Mouse (Mus musculus) induced T-regulatory cell, adult 2 months (primary cell): ENCODE results near the gene Hypk.

Experiments
- DNase-seq: peaks from one replicate; pipeline ENCODE4 v3.0.0-alpha.2; 2012; ENCODE audit warnings: low read depth

Hypk gene

DNA sequence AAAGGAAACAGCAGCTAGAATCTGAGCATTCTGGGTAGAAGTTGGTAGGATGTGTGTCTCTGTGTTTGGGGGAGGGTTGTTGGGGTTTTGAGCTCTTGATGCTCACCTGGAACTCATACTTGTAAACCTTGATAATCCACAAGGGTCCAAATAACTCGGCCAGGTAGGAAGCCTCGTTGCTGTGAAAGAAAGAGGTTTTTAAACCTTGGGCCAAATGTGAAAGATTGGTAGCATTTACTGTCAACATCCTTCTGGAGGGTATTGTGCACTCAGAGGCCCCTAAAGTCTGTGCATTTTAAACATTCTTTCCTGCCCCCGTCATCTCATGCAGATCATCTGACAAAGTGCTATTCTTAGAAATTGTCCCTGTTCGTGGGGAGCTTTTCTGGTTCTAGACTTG lies at the start of gene Hypk:
TSS of gene Hypk (plus strand) at position 301 of the 400 bp plus-strand sequence.
- DNase-seq, result no peak

DNA sequence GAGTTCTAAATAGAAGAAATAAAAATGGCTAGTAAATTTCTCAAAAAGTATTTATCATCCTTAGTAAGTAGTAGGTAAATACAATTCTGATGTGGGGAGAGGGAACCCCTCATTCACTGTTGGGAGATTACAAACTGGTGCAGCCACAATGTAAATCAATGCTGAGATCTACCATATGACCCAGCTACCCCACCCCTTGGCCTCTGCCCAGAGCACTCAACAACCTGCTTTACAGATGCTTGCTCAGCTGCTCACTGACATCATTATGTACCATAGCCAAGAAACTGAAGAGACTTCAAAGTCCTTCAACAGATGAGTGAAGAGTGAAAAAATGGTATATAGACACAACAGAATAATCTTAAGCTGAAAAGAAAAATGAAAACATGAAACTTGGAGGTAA lies 49.8 kb upstream of the Hypk start:
- DNase-seq, result no peak

DNA sequence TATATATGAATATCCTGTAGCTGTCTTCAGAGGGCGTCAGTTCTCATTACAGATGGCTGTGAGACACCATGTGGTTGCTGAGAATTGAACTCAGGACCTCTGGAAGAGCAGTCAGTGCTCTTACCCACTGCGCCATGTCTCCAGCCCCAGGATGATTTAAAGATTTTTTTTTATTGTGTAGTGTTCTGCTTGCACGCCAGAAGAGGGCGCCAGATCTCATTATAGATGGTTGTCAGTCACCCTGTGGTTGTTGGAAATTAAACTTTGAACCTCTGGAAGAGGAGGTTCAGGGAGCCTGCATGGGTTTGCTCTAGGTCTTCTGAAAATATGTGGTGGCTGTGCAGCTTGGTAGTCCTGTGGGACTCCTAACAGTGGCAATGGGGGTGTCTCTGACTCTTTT lies 44.9 kb upstream of the Hypk start:
- DNase-seq, result peak; percentile 89

DNA sequence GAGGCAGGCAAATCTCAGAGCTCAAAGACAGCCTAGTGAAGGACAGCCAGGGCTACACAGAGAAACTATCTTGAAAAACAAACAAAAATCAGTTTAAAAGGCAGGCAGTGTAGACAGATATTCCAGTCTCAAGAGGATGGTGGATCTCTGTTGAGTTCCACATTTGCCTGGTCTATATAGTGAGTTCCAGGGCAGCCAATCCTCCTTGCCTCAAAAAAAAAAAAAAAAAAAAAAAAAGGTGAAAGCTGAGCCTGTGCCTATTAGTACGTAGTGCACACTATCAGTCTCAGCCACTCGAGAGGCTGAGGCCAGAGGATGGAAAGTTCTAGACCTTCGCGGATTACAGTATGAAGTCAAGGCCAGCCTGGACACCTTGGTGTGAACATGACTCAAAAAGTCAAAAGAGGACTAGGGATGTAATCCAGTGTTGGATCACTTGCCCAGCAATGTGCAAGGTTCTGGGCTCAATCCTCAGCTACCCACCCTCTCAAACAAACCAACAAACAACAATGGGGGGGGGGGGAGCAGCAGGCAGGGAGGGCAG lies 40.2 kb upstream of the Hypk start:
- DNase-seq, result no peak

DNA sequence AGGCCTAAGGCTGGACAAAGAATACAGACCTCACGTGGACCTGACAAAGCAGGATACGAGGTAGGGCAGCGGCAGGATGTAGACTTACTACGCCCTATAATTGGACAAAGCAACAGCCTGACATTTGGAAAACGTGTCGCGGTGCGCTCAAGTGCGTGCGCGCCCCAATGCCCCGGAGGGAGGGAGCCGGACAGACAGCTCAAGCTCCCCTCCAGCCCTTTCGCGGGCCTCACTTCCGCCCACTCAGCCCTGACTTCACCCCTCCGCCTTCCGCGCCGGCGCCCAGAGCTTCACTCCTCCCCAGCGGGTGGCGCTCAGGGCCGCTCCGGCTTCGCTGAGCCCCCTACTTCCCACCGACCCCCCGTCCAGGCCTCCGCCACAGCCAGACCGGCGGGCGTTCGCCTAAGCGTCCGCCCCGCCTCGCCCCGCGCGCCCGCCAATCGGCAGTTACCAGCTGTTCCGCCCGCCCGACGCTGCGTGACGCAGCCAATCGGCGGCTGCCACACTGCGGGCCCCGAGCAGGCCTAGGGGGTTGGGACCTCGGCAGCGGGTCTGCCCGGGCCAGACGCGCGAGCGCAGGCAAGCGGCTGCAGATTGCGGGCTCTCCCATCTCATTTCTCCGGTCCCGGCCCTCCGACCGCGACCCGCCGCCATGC lies 39.6 kb upstream of the Hypk start, which contains the start of the genes Pdia3 and Catsper2:
TSS of gene Pdia3 (plus strand) at position 389 of the 656 bp plus-strand sequence.
TSS of gene Catsper2 (minus strand) at position 406 of the 656 bp plus-strand sequence.
- DNase-seq, result peak; percentile 93

DNA sequence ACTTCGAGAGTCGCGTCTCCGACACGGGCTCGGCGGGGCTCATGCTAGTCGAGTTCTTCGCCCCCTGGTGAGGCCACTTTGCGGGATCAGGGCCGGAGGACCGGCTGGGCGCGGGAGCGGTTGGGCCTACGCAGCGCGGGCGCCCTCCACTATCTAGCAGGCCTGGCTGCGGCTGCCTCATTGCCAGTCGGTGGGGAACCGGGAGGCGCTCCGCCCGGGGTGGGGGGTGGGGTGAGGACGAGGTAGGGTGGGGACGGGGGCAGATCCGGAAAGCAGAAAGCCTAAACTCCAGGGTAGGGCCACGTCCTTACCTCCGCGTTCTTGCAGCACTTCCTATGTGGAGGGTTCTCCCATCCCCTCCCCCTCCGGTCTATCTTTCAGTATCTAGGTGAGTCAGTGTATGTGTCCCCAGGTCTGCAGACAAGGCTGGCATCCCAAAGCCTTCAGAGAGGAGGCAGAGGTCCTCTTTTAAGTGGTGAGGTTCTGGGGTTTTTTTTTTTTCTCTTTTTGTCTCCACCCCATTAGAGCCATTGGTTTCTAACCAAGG lies 38.9 kb upstream of the Hypk start:
- peak; percentile 88 for DNase-seq

DNA sequence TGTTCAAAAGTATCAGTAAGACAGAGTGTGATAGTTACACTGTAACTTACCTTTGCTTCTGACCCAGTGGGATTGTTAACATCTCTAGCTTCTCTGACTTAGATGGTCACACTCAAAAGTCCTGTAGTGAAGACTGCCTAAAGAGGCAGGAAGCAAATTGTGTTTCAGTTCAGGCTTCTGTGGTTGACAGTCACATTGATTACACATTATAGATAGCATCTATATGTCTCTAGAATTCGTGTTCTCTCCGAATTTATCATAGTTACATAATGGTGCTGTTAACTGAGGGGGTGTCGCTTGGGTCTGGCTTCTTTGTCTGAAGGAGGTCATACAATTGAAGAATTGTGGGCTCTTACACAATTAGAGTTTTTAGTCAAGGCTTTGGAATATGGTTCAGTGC lies 38.0 kb upstream of the Hypk start:
- peak; percentile 63 for DNase-seq

DNA sequence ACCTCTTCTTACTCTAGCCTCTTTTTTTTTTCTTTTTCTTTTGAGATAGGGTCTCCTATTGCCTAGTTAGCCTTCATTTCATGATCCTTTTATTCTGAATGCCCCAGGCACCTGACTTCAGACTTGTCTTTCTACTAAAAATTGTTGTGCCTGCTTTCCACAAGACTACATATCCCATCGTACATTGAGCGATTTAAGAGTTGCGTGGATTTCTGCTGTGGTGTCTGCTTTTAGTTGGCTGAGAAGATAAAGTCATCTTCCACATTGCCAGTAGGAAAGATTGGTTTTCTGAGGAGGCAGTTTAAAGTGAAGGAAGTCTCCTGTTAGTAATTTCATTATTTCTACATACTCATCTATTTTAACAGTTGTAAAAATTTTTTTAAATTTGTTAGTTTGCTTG lies 37.5 kb upstream of the Hypk start:
- DNase-seq, result no peak

DNA sequence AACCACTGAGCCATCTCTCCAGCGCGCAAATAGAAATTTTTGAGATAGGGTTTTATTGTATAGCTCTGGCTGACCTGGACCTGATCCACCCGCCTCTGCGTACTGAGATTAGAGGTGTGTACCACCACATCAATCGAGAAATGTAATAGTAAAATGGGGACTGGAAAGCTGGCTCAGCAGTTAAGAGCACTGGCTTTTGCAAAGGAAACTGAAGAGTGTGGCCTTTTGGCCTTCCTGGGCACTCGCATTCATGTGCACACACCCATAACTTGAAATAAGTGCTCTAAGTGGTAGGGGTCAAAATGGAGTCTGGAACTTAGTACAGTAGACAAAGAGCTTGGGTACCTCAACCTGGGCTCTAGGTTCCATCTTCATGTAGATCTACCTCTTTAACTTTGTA lies 36.7 kb upstream of the Hypk start:
- peak; percentile 61 for DNase-seq

DNA sequence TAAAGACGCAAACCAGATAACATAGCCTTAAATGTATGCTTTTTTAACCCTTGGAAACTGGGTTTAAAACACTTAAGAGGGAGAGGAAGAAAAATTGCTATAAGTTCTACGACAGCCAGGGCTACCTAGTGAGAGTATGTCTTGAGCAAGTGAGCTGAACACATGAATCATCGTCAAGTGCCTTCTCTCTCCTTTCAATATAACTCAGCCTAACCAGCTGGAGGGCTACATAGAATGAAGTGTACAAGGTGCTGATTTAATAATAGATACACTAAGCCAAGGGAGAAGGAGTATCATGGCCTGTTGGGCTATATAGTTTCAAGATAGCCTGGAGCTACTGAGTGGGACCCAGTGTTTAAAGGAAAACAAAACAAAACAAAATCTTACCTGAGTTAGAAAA lies 34.6 kb upstream of the Hypk start:
- DNase-seq, result no peak

DNA sequence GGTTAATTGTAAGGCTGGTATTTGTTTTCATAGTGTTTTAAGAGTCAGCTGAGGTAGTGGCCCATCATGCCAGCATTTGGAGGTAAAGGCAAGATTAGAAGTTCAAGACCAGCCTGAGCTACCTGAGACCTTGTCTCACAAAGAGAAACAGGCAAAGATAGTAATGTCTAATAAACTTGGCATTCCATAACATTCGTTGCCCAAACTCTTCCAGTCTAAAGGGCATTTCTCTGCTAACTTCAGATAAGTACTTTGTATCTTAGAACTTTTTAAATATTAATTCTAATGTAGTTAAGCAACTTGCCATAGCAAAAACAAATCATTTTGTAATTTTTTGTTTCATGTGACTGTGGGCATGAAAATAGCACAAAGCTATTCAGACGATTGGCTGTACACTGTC lies 29.9 kb upstream of the Hypk start:
- DNase-seq, result no peak

DNA sequence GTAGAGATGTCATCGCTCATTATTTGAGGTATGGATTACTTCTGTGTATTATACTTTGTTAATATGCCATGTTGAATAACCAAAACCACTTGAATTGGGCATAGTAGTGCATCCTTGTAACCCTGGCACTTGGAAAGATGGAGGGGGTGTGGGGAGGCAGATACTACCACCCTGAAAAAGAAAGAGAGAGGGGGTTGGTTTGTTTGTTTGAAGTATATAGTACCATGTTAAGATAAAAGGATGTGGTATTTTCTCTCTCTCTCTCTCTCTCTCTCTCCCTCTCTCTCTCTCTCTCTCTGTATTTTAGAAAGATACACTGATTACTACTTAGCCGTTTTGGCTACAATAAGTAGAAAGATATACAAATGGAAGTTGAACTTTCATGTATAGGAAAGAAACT lies 27.2 kb upstream of the Hypk start:
- no peak for DNase-seq

DNA sequence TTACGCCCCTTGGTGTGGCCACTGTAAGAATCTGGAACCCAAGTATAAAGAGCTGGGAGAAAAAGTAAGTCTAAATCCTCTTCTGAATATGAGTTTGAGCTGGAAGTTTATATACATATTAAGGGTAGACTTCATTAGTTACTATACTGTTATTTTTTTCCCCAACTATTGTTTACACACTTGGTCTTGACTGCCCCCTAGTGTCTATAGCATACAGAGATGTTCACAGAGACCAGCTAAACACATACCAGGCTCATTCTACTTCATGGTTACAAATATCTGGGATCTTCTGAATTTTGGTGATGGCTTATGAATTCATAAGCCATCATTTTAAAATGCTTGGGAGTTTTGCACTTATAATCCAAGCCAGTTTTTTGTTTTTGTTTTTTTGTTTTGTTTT lies 18.2 kb upstream of the Hypk start:
- DNase-seq, result peak; percentile 80

DNA sequence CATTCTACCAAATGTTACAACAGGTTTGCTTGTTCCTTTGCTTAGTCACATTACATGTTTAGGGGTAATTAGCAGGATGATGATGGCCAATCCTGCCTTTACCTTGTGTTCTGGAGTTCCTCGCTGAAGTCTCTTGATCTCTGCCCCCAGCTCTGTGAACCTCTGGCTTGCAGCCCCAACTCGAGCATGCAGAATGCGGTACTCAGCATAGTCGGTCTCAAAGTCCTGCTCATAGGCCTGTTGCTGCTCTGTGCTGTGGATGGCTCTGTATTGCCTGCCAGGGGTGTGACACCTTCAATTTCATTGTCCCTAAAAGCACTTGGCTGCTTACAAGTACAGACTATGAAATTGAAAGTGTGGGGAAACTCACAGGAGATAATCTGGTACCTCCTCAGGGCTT lies 13.3 kb upstream of the Hypk start:
- DNase-seq, result no peak

DNA sequence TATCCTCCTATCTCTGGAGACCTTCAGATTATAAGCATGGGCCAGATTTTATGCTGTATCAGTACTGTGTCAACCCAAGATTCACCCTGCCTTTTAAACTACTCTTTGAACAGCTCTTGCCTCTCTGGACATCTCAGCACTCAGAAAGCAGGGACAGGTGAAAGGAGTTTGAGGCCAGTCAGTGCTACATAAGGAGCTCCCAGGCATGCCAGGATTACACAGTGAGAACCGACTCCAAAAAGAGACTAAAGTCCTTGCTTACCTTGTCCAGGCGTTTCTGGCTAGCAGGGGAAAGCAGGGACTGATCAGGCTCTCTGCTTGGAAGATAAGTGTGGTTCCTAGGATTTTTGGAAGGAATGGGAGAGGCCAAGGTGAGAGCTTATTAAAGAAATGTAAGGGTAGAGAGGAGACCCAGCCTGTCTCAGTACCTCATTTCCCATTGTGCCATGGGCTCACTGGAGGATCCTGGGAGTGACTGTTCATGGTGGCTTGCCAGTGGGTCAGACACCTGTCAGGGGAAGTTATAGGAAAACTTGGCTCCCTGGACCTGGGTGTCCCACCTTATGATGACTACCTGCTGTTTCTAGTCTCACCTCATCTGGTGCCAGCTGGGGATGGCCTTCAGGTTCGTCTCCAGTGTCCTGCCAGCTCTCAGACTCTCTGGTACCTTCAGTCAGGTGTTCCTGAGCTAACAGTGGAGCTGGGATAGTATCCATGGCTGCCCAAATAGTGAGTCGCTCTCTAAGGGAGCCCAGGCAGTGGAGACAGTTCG lies 12.1 kb upstream of the Hypk start:
- no peak for DNase-seq

DNA sequence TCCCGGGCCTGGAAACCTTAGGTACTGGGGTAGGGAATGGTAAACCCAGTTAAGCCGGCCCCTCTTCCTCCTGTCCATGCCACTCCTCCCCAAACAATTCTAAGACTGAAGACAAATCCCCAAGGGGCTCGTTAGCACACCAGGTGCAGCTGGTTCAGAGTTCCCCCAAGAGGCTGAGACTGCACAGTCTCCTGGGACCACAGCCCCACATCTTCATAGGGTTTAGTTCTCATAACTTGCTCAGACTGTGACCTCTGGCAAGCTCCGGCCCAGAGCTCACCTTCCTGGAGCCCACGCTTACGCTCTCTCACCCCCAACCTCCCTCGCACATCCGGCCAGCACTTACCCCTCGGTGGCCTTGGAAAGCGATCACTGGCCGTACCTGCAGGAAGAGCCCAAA lies 11.3 kb upstream of the Hypk start:
- no peak for DNase-seq

DNA sequence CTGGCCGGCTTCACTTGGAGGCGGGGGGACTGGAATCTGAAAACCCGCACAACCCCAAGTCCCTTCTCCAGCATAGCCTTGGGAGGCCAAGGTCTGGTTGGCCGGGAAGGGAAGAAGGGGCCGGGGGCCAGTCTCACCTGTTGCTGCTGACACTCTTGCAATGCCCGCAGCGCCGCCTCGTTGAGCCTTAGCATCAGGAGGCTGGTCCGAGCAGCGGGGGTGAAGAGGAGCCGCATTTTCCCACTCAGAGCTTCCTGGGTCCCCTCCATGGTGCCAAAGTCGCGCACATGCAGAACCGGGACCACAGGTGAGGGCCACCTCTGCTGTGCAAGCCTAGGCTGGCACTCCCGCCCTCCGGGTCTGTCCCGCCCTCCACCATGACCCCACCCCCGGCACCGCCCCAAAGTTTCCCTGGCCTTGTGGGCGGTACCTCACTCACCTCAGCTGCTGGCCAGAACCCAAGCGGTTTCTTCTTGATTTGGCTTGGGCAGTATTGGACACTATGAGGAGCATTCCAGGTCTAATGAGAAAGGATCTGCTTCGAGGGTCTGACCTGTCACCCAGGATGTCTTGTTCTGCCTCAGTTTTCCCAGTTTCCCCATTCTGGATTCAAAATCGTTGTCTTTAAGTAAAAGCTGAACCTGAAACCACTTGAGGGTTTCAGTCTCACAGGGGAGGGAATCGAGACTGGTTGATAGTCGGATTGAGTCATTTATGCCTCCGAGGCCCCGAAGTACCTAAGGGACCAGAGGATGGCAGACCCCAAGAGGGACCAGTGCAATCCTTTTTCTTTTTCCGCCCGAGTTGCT lies 10.6 kb upstream of the Hypk start:
- peak; percentile 92 for DNase-seq

DNA sequence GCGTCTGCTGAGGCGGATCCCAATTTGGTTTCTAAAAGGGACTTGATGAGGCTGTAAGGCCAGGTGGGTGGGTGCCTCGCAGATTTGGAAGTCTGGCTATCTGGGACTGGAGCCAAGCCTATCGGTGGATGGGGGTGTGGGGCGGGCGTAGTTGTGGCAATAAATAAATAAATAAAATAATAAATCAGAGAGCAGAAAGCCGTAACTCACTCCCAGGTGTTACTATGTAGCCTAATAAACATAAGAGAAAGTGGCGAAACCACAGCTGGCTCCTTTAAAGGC lies 10.1 kb upstream of the Hypk start:
- DNase-seq, result no peak

DNA sequence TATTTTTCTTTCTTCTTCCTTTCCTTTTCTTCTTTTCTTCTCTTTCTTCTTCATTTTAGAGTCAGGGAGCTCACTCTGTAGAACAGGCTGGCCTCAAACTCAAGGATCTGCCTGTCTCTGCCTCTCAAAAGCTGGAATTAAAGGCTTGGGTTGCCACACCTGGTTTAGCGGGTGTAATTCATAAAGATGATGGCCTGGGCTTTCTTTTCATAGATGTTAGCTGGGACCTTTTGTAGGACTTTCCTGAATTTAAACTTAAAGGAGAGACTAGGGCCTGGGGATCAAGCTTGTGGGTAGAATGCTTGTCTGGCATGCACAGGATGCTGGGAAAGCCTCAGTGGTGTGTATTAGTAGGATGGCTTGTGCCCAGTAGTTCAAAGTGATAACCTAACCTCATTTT lies 8.9 kb upstream of the Hypk start, which contains the start of gene Ell3:
TSS of gene Ell3 (minus strand) at position 101 of the 400 bp plus-strand sequence.
- DNase-seq, result no peak

DNA sequence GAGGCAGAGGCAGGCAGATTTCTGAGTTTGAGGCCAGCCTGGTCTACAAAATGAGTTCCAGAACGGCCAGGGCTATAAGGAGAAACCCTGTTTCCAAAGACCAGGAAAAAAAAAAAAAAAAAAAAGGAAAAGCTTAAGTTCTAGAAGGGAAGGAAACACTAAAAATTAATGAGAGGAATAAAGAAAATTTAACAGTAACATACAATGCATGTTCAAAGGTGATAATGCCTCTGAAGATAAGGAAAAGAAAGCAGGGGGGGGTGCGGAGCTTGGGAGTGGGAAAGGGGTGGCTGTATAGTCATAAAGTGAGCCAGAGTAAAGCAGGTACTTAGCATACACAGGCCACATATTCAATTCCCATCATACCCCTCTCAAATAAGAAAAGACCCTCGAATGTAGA lies 8.0 kb upstream of the Hypk start:
- DNase-seq, result no peak

DNA sequence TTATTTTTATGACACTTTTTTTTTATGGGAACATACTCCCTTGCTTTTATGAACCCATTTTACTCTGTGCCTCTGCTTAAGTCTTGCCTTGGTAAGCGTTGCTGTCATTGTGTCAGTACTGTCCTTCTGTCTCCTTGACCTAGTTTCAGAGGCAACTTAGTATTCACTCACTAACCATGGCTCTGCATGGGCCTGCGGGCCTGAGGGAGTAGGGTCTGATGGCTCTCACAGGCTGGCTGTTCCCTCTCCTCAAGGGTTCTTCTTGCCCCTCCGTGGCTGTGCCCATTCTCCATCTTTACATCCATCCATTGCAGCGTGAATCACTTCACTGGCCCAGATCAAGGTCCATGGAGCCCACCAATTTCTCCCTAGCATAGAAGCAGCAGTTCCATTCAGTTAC lies 6.6 kb upstream of the Hypk start:
- DNase-seq, result no peak

DNA sequence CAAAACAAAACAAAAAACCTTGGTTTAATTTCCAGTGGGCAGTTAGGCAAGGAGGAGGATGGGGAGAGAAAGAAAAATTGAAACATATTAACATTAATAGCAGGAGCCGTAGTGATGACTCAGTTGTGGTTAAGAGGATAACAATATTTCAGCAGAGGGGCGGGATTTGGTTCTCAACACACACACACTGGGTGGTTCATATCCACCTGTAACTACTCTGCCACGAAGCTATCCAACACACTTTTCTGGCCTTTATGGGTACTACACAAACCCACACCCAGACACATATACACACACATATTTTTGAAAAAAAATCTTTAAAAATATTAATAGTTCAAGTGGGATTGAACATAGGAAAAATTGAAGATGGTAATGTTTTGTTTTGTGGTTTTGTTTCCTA lies 6.1 kb upstream of the Hypk start:
- peak; percentile 57 for DNase-seq
